Mouse (Mus musculus) neural tube, embryonic 14.5 days (tissue): ENCODE measurements around the gene Sept11. TPM values are rescaled to one million over a fixed set of nuclear protein-coding genes. Genes with fewer than 3 reads are reported as not detected.
A peak's percentile ranks its signal among the peaks of the same experiment; 100 is the strongest.

Experiments
- ATAC-seq: fragments of 200-750 bp; cut with Nextera tagmentation; 2 replicates; pipeline ENCODE4 v1.8.0; 2017; ENCODE audit warnings: low read depth, mild to moderate bottlenecking, moderate TSS enrichment, moderate library complexity
- H3K27ac ChIP-seq: fragments of 300-500 bp; sonication (generic); 2 replicates; pipeline ENCODE4 v1.5.1; 2014; ENCODE audit warnings: low read depth, mild to moderate bottlenecking, control low read depth, low read length, moderate library complexity, mixed read lengths
- H3K27me3 ChIP-seq: fragments of 300-500 bp; sonication (generic); 2 replicates; pipeline ENCODE4 v1.6.1; 2014; ENCODE audit warnings: low read length; ENCODE audit not compliant: control insufficient read depth, insufficient read depth
- H3K36me3 ChIP-seq: fragments of 300-500 bp; sonication (generic); 2 replicates; pipeline ENCODE4 v1.6.1; 2014; ENCODE audit warnings: low read length, mixed read lengths; ENCODE audit not compliant: control insufficient read depth, insufficient read depth
- H3K4me1 ChIP-seq: fragments of 300-500 bp; sonication (generic); 2 replicates; pipeline ENCODE4 v1.6.1; 2014; ENCODE audit warnings: low read length; ENCODE audit not compliant: control insufficient read depth, insufficient read depth
- H3K4me2 ChIP-seq: fragments of 300-500 bp; sonication (generic); 2 replicates; pipeline ENCODE4 v1.6.1; 2014; ENCODE audit warnings: mild to moderate bottlenecking, low read depth, low read length, control low read depth
- H3K4me3 ChIP-seq: fragments of 300-500 bp; sonication (generic); 2 replicates; pipeline ENCODE4 v1.5.1; 2014; ENCODE audit warnings: low read depth, low read length, control low read depth, mixed read lengths
- H3K9ac ChIP-seq: fragments of 300-500 bp; sonication (generic); replicated peaks from 2 replicates; pipeline ENCODE4 v1.6.1; 2014; ENCODE audit warnings: low read depth, mild to moderate bottlenecking, control low read depth, low read length, mixed read lengths
- H3K9me3 ChIP-seq: fragments of 300-500 bp; sonication (generic); 2 replicates; pipeline ENCODE4 v1.6.1; 2016; ENCODE audit warnings: low read length; ENCODE audit not compliant: control insufficient read depth
- WGBS: fragments of 180-500 bp; shearing (Covaris S2); extraction: QIAGEN DNeasy Blood & Tissue Kit; methylation state at CpG from one replicate; pipeline ENCODE4 v1.1.7; 2014; 5-methylcytosine and 5-hydroxymethylcytosine counted together
- polyA plus RNA-seq: library from polyadenylated mRNA; unstranded; fragments of >200 nt; fragmentation: Nextera tagmentation; extraction: Ambion mirVana; gene quantifications from 2 replicates; pipeline ENCODE4 v1.2.1, GENCODE M21; 2014

Sept11 gene
- polyA plus RNA-seq, 1 experiment from 2014 or later = 135 TPM

DNA sequence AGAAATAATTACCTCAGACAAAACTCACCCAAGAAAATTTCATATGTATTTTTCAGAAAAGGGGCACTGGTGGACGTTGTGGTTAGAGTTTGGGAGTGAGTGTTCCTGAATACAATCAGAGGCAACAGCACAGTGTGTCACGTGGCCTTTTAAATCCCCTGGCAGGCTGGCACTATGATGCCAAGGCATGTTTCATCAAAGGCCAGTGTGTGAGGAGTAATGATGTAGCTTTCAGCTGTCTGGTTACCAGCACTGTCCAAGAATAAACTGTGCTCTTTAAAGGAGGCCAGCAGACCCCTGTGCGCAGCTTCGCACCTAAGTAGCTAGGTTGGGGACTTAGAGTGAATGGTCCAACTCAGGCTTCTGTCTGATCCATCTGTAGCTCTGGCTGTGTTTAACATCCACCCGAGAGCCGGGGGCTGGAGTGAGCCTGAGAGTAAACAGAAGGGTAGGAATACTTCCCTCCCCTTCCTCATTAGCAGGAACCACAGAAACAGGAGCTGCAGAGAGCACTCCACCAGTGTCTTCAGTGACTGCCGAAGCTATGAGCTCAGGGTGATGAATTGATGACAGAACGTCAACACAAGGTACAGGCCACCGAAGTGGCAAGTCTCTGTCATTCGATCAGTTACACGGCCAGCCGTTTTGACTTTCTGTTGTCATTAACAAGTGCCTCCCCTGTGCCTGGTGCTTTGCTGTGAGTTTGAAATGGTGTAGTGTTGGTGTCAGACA, 50.3 kb downstream of the Sept11 start:
- Histone ChIP-seq H3K4me3 (no peak overlapping the region), H3K4me1 (peaks cover 13% of the 10 kb centered on the region; the same call in 1 of the 2 replicates), H3K9ac (no peak overlapping the region), H3K27me3 (no peaks in the 10 kb centered on the region), H3K27ac (no peak overlapping the region), H3K4me2 (no peak overlapping the region), H3K9me3 (no peaks in the 10 kb centered on the region), H3K36me3 (no peaks in the 10 kb centered on the region)
- 65% methylated on average over 12 of the region's 12 CpGs for WGBS
- no peak for ATAC-seq

DNA sequence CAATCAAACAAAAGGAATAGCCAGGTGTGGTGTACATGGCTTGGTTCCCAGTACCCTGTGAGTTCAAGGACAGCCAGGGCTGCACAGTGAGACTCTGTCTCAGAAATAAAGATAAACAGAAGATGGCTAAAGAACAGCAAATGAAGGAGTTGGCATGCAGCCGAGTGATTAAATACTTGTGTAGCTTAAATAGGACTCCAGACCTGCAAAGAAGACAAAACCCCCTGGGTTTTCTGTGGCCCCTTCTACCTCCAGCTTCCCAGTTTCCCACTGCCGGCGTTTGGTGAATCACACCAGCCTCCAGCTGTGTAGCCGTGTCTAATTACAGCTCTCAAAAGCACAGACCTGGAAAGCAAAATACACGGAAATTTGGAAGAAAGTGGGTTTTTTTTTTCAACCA, 51.6 kb downstream of the Sept11 start:
- H3K4me2 ChIP-seq = no peak overlapping the region
- no peaks in the 10 kb centered on the region for H3K27me3 ChIP-seq
- no peaks in the 10 kb centered on the region for H3K36me3 ChIP-seq
- H3K27ac ChIP-seq = peak overlapping the region; percentile 22; the same call in 1 of the 2 replicates
- ATAC-seq = no peak
- no peaks in the 10 kb centered on the region for H3K9me3 ChIP-seq
- 15% methylated on average over 5 of the region's 5 CpGs for WGBS
- no peak overlapping the region for H3K4me3 ChIP-seq
- H3K9ac ChIP-seq = no peak overlapping the region
- H3K4me1 ChIP-seq = peaks cover 13% of the 10 kb centered on the region; the same call in 1 of the 2 replicates

DNA sequence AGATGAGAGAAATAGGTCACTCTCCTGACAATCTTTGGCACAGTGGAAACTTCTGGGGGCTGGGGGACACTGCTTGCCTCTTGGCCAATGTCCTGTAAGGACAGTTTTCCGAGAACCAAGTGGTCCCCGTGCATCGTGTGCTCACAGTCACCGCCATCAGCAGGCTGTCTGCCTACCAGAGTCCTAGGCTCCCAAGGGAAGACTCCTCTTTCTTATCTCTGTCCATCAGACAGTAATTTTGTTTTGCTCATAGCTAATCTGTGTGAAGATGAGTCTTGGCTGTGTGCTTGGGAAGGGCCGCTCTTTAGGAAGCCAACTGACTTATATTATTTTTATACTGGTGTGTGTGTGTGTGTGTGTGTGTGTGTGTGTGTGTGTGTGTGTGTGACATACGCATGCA, 52.3 kb downstream of the Sept11 start:
- no peak overlapping the region for H3K27ac ChIP-seq
- no peaks in the 10 kb centered on the region for H3K36me3 ChIP-seq
- WGBS = 59% methylated on average over 6 of the region's 6 CpGs
- H3K4me2 ChIP-seq = no peak overlapping the region
- H3K4me1 ChIP-seq = peaks cover 13% of the 10 kb centered on the region; the same call in 1 of the 2 replicates
- no peaks in the 10 kb centered on the region for H3K9me3 ChIP-seq
- H3K9ac ChIP-seq = no peak overlapping the region
- ATAC-seq = no peak
- H3K4me3 ChIP-seq = no peak overlapping the region
- H3K27me3 ChIP-seq = no peaks in the 10 kb centered on the region

DNA sequence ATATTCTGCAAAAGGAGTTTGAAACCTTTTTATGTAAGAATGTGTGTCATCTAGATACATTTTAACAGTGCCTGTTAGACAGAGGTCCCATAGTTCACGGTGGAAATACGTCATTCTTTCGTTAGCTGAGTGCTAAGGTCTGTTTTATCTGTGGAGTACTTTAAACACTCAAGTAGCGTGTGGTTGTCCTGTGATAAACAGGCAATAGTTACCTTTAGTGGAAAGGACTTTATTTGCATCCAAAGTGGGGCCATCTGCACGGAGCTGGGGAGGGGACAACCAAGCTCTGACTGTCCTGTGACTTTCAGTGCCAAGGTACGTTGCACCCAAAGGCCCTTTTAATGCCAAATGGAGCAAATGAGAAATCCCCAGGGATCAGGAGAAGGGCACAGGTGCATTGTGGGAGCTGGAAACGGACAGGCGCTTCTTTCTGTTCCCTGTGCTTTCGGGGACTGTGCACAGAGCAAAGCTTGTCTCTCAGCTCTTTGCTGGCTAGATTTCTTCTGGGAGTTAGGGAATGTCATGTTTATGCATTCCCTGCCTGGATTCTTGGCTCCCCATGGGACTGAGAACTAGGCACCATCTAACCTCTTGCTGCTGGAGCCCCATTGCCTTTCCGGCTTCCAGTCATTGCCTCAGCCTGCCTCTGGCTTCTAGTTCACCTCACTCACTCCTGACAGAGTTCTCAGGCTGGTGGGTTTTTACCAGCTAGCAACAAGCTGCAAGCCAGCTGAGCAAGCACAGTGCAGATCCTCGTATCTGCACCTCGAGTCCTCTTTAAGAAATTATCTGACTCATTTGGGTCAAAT, 56.9 kb downstream of the Sept11 start:
- H3K4me1 ChIP-seq = peaks cover 7% of the 10 kb centered on the region; the same call in 1 of the 2 replicates
- WGBS = 83% methylated on average over 12 of the region's 12 CpGs
- no peaks in the 10 kb centered on the region for H3K9me3 ChIP-seq
- H3K9ac ChIP-seq = no peak overlapping the region
- ATAC-seq = no peak
- H3K27me3 ChIP-seq = no peaks in the 10 kb centered on the region
- H3K36me3 ChIP-seq = no peaks in the 10 kb centered on the region
- H3K27ac ChIP-seq = no peak overlapping the region
- no peak overlapping the region for H3K4me2 ChIP-seq
- H3K4me3 ChIP-seq = no peak overlapping the region

DNA sequence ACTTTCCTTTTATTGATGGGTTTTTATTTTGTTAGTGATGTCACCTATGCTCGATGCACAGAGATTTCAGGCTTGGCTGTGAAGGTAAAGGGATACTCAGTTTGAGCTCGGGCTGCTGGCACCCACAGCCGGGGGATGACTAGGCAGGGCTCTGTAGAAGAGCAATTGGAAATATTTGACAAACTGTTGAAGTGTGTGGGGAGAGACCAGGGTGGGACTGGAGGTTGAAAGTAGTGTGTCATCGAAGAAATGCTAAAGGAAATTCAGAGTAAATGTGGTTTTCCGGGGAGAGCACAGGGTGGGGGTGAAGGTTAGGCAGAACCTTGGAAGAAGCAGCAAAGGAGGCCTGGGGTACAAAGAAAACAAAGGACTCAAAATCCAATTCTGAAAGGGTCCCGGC, 58.7 kb downstream of the Sept11 start:
- Histone ChIP-seq H3K9me3 (no peaks in the 10 kb centered on the region), H3K4me2 (no peak overlapping the region), H3K9ac (no peak overlapping the region), H3K4me1 (no peaks in the 10 kb centered on the region; the same call in 1 of the 2 replicates), H3K27ac (no peak overlapping the region), H3K27me3 (no peaks in the 10 kb centered on the region), H3K36me3 (peaks cover 15% of the 10 kb centered on the region; the same call in 1 of the 2 replicates), H3K4me3 (no peak overlapping the region)
- no peak for ATAC-seq
- 75% methylated on average over 6 of the region's 6 CpGs for WGBS

DNA sequence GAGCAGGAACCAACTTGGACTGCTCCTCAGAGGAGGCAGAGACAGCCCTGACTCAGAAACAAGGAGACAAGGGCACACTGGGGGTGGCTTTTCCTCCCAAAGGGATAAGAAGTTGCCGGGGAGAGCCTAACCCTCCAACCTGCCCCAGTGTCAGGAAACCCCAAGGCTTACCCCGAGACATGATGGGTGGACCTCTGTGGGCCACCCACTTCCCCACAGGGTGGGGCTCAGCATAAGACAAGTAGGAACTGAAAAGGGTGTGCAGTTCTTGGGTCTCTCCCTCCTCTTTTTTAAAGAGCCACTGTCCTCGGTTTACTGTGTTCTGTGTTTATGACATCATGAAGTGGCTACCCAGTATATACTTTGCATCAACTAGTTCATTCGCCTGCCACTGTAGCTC, 59.2 kb downstream of the Sept11 start:
- WGBS = 92% methylated on average over 4 of the region's 4 CpGs
- Histone ChIP-seq H3K36me3 (peaks cover 15% of the 10 kb centered on the region; the same call in 1 of the 2 replicates), H3K4me3 (no peak overlapping the region), H3K9ac (no peak overlapping the region), H3K27ac (no peak overlapping the region), H3K4me2 (no peak overlapping the region), H3K27me3 (no peaks in the 10 kb centered on the region), H3K4me1 (no peaks in the 10 kb centered on the region; the same call in 1 of the 2 replicates), H3K9me3 (no peaks in the 10 kb centered on the region)
- no peak for ATAC-seq

DNA sequence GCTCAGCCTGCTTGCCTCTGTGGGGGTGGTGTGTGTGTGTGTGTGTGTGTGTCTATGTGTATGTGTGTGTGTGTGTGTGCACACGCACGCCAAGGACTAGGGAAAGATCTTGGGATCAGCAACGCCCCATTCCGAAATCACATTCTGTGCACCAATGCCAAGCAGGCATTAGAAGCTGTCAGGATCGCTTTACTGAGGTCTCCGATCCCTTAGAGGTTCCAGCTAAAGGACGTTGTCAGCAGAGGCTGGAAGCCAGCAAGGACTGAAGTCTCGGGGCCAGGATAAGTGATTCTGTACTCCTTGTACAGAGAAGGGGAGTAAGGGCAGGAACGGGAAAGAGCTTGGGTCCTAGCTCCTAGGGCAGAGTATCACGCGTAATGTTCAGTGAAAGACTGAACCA, 61.2 kb downstream of the Sept11 start:
- no peaks in the 10 kb centered on the region for H3K9me3 ChIP-seq
- WGBS = 91% methylated on average over 11 of the region's 11 CpGs
- H3K9ac ChIP-seq = no peak overlapping the region
- no peak overlapping the region for H3K27ac ChIP-seq
- H3K4me3 ChIP-seq = no peak overlapping the region
- H3K36me3 ChIP-seq = peaks cover 23% of the 10 kb centered on the region; the same call in 1 of the 2 replicates
- H3K27me3 ChIP-seq = no peaks in the 10 kb centered on the region
- no peaks in the 10 kb centered on the region; the same call in 1 of the 2 replicates for H3K4me1 ChIP-seq
- H3K4me2 ChIP-seq = no peak overlapping the region
- no peak for ATAC-seq

DNA sequence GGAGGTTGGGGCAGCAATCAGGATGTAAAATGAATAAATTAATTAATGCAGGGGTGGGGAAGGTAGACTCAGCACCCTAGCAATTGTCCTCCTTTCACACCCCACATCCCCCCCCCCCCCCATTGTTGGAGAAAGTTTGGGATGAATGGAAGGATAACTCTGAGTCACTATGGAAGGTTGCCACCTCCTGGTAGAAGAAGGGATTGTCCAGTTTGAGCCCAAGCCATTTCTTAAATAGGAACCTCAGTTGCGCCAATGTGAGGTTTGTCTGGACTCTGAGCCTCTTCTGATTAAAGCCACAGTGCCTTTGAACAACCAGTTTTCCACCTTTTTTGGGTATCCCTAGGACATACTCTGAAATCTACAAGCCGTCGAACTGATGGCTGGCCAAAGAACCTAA, 70.3 kb downstream of the Sept11 start:
- peaks cover 32% of the 10 kb centered on the region for H3K36me3 ChIP-seq

More for the DNA sequence above, 70.3 kb downstream of the Sept11 start:
- no peaks in the 10 kb centered on the region for H3K9me3 ChIP-seq
- H3K4me3 ChIP-seq = no peak overlapping the region
- no peak overlapping the region for H3K9ac ChIP-seq
- 81% methylated on average over 3 of the region's 3 CpGs for WGBS
- H3K27ac ChIP-seq = no peak overlapping the region
- H3K27me3 ChIP-seq = no peaks in the 10 kb centered on the region
- no peak overlapping the region for H3K4me2 ChIP-seq
- no peaks in the 10 kb centered on the region for H3K4me1 ChIP-seq
- ATAC-seq = peak; percentile 25; the same call in 1 of the 2 replicates
